Mouse (Mus musculus) myocyte (in vitro differentiated cells): ENCODE measurements at regions not wholly inside any gene's neighbourhood (a gene's known extent, or its start where the extent isn't known, plus 50 kb on each side); places are given as distances from the start of the nearest gene placed in this dataset.

Experiments used
- H3K27me3 ChIP-seq: one replicate; pipeline ENCODE4 v1.6.1; 2011; ENCODE audit not compliant: control insufficient read depth, insufficient read depth, insufficient read length
- H3K36me3 ChIP-seq: one replicate; pipeline ENCODE4 v1.6.1; 2011; ENCODE audit not compliant: control insufficient read depth, insufficient read depth
- H3K4me2 ChIP-seq: one replicate; pipeline ENCODE4 v1.6.1; 2011; ENCODE audit warnings: low read depth, control low read depth
- H3K4me3 ChIP-seq: one replicate; pipeline ENCODE4 v1.5.1; 2011; ENCODE audit warnings: mild to moderate bottlenecking, control low read depth, moderate library complexity
- H3K79me2 ChIP-seq: one replicate; pipeline ENCODE4 v1.6.1; 2011; ENCODE audit not compliant: control insufficient read depth, insufficient read depth
- H3ac ChIP-seq: one replicate; pipeline ENCODE4 v1.6.1; 2011; ENCODE audit not compliant: control insufficient read depth, insufficient read length
- CEBPB ChIP-seq: IDR thresholded peaks from 2 replicates; pipeline ENCODE4 v1.6.1; 2011; ENCODE audit warnings: mild to moderate bottlenecking, moderate library complexity; ENCODE audit not compliant: poor library complexity, insufficient read depth, severe bottlenecking
- E2F4 ChIP-seq: IDR thresholded peaks from one replicate; pipeline ENCODE4 v1.6.1; 2011; ENCODE audit warnings: mild to moderate bottlenecking, control low read depth, moderate library complexity; ENCODE audit not compliant: insufficient read depth
- MAX ChIP-seq: IDR thresholded peaks from one replicate; pipeline ENCODE4 v1.6.1; 2011; ENCODE audit warnings: low read depth, mild to moderate bottlenecking, control low read depth
- MYOD1 ChIP-seq, 3 experiments: IDR thresholded peaks; one replicate each; pipeline ENCODE4 v1.6.1; 2011; ENCODE audit warnings: control low read depth in 2 of 3, low read depth in 2 of 3, mild to moderate bottlenecking in 2 of 3, moderate library complexity in 1 of 3; ENCODE audit not compliant: insufficient read length in 2 of 3, control insufficient read depth in 1 of 3
- MYOG ChIP-seq, 3 experiments: IDR thresholded peaks; one replicate each; pipeline ENCODE4 v1.6.1; 2011; ENCODE audit warnings: control low read depth in 2 of 3, low read depth in 2 of 3, mild to moderate bottlenecking in 2 of 3; ENCODE audit not compliant: insufficient read length in 2 of 3, control insufficient read depth in 1 of 3, insufficient read depth in 1 of 3
- POLR2A ChIP-seq: IDR thresholded peaks from one replicate; pipeline ENCODE4 v1.6.1; 2011; ENCODE audit warnings: low read depth, mild to moderate bottlenecking, control low read depth, moderate library complexity; ENCODE audit not compliant: insufficient read length
- POLR2AphosphoS2 ChIP-seq: IDR thresholded peaks from one replicate; pipeline ENCODE4 v1.6.1; 2011; ENCODE audit warnings: low read depth, control low read depth; ENCODE audit not compliant: insufficient read length
- REST ChIP-seq: IDR thresholded peaks from one replicate; pipeline ENCODE4 v1.6.1; 2011; ENCODE audit warnings: mild to moderate bottlenecking, control low read depth, moderate library complexity; ENCODE audit not compliant: insufficient read depth, insufficient read length
- SRF ChIP-seq: IDR thresholded peaks from one replicate; pipeline ENCODE4 v1.6.1; 2011; ENCODE audit warnings: low read depth; ENCODE audit not compliant: control insufficient read depth, insufficient read length
- TCF12 ChIP-seq: IDR thresholded peaks from one replicate; pipeline ENCODE4 v1.6.1; 2011; ENCODE audit warnings: mild to moderate bottlenecking, control low read depth; ENCODE audit not compliant: poor library complexity, insufficient read depth, severe bottlenecking
- TCF3 ChIP-seq: IDR thresholded peaks from one replicate; pipeline ENCODE4 v1.6.1; 2011; ENCODE audit warnings: low read depth, control low read depth; ENCODE audit not compliant: insufficient read length
- USF1 ChIP-seq: IDR thresholded peaks from one replicate; pipeline ENCODE4 v1.6.1; 2011; ENCODE audit warnings: low read depth, mild to moderate bottlenecking, control low read depth, moderate library complexity

DNA sequence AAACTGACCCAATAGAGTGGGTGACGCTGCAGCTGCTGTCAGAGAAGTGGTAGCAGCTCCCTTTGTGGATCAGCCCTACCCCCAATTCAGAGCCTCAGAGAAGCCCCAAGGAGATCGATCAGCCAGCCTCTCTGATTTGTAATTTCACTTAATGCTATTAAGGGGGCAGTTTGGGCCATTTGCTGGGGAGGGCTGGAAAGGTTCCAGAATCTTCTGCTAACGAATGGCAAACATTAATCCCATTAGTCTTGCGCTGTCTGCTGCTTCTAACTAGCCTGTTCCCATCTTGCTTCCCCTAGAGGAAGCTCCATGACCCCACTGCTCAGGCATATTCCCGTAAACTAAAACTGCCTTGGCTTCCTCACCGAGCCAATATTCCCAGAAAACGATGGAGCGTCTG lies 59.9 kb upstream of the Lrrn2 start:
- Histone ChIP-seq H3ac (no peak overlapping the region), H3K27me3 (peaks cover 16% of the 10 kb centered on the region), H3K4me3 (no peak overlapping the region), H3K4me2 (no peak overlapping the region), H3K36me3 (no peaks in the 10 kb centered on the region), H3K79me2 (no peaks in the 10 kb centered on the region)
- TF ChIP-seq REST (no peak), POLR2A (no peak), POLR2AphosphoS2 (no peak), USF1 (no peak), SRF (no peak), MYOG (IDR thresholded peaks at IDR 0.05; ENCODE audit: control insufficient read depth in 1 of 3, insufficient read depth in 1 of 3, insufficient read length in 2 of 3, low read depth in 2 of 3) (no peak), MAX (no peak)

GRCm38 (mm10) chr1:132818296-132818695 lies 61.8 kb upstream of the Lrrn2 start:
- Histone ChIP-seq H3K36me3 (no peaks in the 10 kb centered on the region), H3K4me2 (no peak overlapping the region), H3K79me2 (no peaks in the 10 kb centered on the region), H3ac (no peak overlapping the region), H3K27me3 (peaks cover 24% of the 10 kb centered on the region), H3K4me3 (no peak overlapping the region)
- no peak for TF ChIP-seq POLR2AphosphoS2
- no peak for TF ChIP-seq USF1
- TF ChIP-seq E2F4 = no peak
- TF ChIP-seq MAX = no peak
- no peak for TF ChIP-seq TCF3
- no peak for TF ChIP-seq MYOD1 (IDR thresholded peaks at IDR 0.05; ENCODE audit: control insufficient read depth in 1 of 3, insufficient read length in 2 of 3, low read depth in 2 of 3)
- no peak for TF ChIP-seq TCF12
- TF ChIP-seq POLR2A = no peak
- TF ChIP-seq REST = no peak

DNA sequence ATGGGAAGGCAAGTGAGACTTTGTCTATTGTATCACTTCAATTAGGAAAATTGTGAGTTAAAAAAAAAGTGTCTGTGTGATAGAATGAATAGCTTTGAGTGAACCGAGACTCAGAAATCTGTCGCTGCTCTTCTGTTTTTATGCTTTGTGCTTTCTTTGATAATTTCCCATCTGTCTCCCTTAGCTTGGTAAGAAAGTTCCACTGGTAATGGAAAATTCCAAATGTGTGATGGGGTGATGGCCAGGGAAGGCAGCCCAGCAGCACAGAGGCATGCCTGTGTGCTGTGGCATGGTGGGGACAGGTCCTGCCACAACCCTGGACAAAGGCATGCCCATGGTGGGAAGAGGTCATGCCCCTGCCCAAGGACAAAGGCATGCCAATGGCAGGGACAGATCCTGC lies 62.7 kb upstream of the Lrrn2 start:
- H3K4me2 ChIP-seq = no peak overlapping the region
- H3K4me3 ChIP-seq = no peak overlapping the region
- no peak overlapping the region for H3ac ChIP-seq
- TF ChIP-seq TCF3 = no peak
- H3K79me2 ChIP-seq = no peaks in the 10 kb centered on the region
- H3K36me3 ChIP-seq = no peaks in the 10 kb centered on the region
- peaks cover 29% of the 10 kb centered on the region for H3K27me3 ChIP-seq

DNA sequence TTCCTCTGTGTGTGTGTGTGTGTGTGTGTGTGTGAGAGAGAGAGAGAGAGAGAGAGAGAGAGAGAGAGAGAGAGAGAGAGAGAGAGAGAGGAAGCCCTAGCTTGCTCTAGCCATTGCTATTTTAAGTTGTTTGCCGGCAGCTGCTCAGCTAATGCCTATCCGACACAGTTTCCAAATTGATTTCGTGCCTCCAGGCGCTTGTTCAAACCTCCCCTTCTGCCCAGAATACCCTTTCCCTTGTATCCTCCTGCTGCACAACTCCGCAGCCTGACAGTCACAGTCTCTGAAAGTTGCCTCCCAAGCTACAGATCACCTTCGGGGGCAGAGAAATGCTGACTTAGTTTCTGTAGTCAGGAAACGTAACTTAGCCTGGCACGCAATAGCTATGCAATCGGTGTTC lies 63.9 kb upstream of the Nfasc start:
- Histone ChIP-seq H3K4me2 (no peak overlapping the region), H3K79me2 (no peaks in the 10 kb centered on the region), H3K4me3 (no peak overlapping the region), H3ac (no peak overlapping the region), H3K27me3 (peaks cover 6% of the 10 kb centered on the region), H3K36me3 (no peaks in the 10 kb centered on the region)
- TF ChIP-seq MAX = no peak

- H3K4me2 ChIP-seq = no peak overlapping the region
- no peak overlapping the region for H3ac ChIP-seq
- H3K4me3 ChIP-seq = no peak overlapping the region
- peaks cover 15% of the 10 kb centered on the region for H3K27me3 ChIP-seq
- no peaks in the 10 kb centered on the region for H3K79me2 ChIP-seq
- H3K36me3 ChIP-seq = no peaks in the 10 kb centered on the region
- TF ChIP-seq SRF (no peak), TCF12 (no peak), MAX (no peak), USF1 (no peak), MYOD1 (IDR thresholded peaks at IDR 0.05; ENCODE audit: control insufficient read depth in 1 of 3, insufficient read length in 2 of 3, low read depth in 2 of 3) (no peak), CEBPB (no peak), REST (no peak), E2F4 (no peak), TCF3 (no peak), POLR2AphosphoS2 (no peak), MYOG (IDR thresholded peaks at IDR 0.05; ENCODE audit: control insufficient read depth in 1 of 3, insufficient read depth in 1 of 3, insufficient read length in 2 of 3, low read depth in 2 of 3) (no peak), POLR2A (no peak)
Measured at GRCm38 (mm10) chr1:132803842-132804241, 62.2 kb upstream of the Nfasc start.

DNA sequence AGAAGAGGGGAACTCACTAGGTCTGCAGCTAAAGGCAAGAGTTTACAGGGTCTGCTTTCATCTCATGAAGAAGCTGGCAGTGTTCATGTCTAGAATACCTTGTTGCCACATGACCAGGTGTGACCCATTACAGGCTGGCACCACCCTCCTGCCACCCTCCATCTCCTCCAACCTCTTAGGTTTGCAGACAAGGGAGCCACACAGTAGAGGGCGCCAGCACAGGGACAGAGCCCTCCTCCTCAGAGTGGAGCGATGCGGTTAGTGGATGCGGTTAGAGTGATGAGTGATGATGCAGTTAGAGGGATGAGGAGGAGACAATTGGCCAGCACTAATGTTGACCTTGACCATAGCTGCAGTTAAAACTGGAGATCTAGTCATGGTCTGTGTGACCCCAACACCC lies 60.8 kb upstream of the Nfasc start:
- Histone ChIP-seq H3ac (no peak overlapping the region), H3K27me3 (peaks cover 15% of the 10 kb centered on the region), H3K4me2 (no peak overlapping the region), H3K4me3 (no peak overlapping the region), H3K79me2 (no peaks in the 10 kb centered on the region), H3K36me3 (no peaks in the 10 kb centered on the region)
- TF ChIP-seq USF1 (no peak), TCF3 (no peak), POLR2A (no peak), TCF12 (no peak), SRF (no peak), MYOD1 (IDR thresholded peaks at IDR 0.05; ENCODE audit: control insufficient read depth in 1 of 3, insufficient read length in 2 of 3, low read depth in 2 of 3) (no peak), E2F4 (no peak), MAX (no peak), MYOG (IDR thresholded peaks at IDR 0.05; ENCODE audit: control insufficient read depth in 1 of 3, insufficient read depth in 1 of 3, insufficient read length in 2 of 3, low read depth in 2 of 3) (no peak), POLR2AphosphoS2 (no peak)
